Mouse (Mus musculus) neutrophil, adult 5-6 weeks (primary cell): ENCODE measurements around the gene Faf2. TPM values are rescaled to one million over a fixed set of nuclear protein-coding genes. Genes with fewer than 3 reads are reported as not detected.
"Not testable (repeated sequence)": the region's sequence is repeated elsewhere in the genome, so short reads cannot be mapped to it uniquely, and the experiment has no call there.

Experiments
- ATAC-seq: fragments of 151-379, 151-347 bp; 2 replicates; pipeline ENCODE4 v1.8.0; 2017; ENCODE audit warnings: mild to moderate bottlenecking, moderate TSS enrichment; ENCODE audit not compliant: insufficient number of reproducible peaks, poor library complexity, low FRiP score, severe bottlenecking; ENCODE audit errors: extremely low read depth
- total RNA-seq: library from RNA; stranded (forward); fragments of 200-1000 nt; gene quantifications from 2 replicates; pipeline ENCODE4 v1.2.3, GENCODE M21; 2017

The Faf2 gene
- total RNA-seq, 1 experiment from 2014 or later = 64.1 TPM

DNA sequence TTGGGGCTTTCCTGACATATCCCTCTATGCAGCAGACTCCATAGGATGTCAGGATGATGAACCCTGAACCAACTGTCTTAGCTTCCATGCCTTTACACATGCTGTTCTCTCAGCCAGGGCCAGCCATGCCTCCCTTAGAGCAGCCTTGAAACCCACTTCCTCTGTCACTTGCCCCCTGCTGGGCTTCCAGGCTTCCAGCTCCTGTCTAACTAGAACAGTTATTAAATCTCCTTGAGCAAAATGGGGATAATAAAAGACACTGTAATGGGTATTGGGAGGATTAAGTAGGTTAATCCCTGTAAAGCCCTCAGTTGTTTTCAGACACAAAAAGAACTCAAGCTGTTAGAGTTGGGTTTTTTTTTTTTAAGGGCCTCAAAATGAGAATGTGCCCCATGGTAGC is 18.1 kb upstream of the Faf2 start:
- ATAC-seq = no peak

DNA sequence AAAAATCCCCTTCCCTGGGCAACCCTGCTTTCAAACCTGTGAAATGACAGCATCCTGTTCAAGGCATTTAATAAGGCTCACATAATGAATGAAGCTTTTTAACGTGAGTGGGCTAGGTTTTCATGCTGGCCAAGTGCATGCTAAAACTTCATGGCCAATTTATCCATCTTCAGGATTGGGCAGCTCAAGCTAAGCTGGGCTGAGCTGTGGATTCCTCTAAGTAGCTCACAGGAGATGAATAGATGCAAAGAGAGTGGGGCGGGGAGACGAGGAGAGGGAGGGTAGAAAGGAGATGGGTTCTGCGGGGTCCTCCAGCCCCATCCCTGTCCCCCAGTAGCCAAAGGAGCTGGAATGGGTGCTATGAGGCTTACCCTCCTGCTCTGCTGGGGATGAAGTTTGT is 17.4 kb upstream of the Faf2 start:
- ATAC-seq = no peak

DNA sequence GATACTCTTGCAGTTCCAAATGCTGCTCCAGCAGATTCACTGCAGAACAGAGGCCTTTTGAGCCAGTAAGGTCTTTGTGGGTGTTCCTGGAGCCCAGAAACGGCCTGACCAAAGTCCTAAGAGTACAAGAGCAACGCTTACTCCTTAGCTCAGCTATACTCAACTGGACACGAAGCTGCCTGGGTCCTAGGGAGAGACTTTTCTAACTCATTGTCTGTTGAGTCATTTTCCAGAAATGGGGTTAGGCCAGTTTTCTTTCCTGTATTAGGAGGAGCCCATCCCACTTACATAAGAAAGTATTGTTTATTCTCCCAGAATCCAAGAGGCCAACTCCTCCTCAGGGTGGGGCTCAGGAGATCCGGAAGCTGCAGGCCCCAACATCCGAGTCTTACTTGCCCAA is 16.2 kb upstream of the Faf2 start:
- no peak for ATAC-seq

DNA sequence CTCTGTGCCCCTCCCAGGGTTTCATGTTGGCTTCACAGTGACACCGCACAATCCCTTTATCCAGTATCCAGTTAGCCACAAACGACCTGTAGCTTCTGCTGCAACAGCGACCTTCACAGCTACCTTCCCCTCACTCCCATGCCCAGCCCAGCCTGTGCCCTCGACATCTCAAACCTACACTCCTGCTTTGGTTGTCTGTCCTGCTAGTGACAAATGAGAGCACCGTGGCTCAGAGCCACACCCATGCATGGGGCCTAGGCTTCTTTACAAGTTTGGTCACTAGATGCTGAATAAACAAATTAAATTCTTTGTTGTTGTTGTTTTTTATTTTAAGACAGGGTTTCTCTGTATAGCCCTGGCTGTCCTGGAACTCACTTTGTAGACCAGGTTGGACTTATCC is 14.4 kb upstream of the Faf2 start:
- ATAC-seq = no peak

DNA sequence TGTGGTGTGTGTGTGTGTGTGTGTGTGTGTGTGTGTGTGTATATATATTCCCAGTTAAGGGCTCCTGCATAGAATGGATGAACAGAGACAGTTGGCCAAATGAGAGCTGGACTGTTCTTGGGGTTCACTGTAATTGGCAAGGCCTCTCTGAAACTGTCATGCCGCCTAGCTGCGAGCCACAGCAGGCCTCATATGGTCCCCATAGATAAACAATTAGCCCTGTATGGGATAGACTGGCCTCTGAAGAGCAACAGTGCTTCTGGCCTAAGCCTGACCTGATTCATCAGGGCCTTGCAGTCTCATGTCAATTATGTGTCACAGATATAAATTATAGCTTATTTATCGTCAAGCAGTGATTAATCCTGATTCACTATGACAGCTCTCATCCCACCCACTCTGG is 13.6 kb upstream of the Faf2 start:
- no peak for ATAC-seq

DNA sequence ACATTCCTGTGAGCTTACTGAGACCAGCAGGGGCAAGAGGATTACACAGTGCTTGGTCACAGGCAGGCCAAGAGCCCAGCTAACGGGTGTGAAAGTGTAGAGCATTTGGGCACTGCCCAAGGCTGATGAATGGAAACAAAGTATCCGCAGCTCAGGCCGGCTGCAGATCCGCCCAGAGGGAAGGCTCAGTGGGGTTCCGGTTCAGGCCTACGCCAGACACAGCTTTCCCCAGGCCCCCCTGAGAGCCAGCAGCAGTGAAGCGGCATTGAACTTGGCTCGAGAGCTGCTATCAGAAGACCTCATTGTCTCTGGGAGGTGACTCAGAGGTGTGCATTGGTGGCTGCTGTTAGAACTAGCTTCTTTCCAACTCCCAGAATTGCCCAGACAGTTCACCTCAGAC is 12.9 kb upstream of the Faf2 start:
- no peak for ATAC-seq

DNA sequence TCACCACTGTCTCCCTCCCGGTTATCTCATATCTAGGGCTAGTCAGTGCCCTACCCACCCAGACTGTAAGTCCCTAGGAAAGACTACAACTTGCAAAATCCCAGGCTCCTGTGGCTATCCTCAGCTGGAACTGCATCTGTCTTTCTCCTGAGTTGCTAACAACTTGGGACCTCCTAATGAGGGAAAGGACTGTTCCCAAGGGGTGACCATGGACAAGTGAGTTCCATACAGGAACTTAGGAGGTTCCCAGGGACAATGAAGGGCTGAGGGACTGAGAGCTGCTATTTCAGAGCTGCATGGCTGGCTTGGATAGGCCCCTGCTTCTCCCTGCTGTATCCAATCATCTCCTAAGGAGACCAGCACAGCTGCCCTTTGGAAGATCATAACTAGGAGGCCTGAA is 12.3 kb upstream of the Faf2 start:
- ATAC-seq = no peak

DNA sequence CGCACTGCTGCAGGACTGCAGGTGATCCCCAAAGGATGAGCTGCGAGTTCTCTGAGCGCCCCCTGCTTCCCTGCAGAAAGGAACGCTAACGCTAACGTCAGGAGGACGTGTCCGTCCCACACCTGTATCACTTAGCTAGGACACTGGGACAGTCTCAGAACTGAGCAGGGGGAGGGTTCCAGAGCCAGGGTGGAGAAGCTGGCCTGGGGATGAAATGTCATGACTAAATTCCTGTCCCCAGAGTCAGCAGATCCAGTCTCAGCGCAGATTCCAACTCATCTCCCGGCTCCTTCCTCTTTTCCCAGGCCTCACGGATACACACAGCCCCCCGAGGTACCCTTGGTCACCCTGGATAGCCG is 11.0 kb upstream of the Faf2 start:
- ATAC-seq = no peak; the same call in 1 of the 2 replicates

DNA sequence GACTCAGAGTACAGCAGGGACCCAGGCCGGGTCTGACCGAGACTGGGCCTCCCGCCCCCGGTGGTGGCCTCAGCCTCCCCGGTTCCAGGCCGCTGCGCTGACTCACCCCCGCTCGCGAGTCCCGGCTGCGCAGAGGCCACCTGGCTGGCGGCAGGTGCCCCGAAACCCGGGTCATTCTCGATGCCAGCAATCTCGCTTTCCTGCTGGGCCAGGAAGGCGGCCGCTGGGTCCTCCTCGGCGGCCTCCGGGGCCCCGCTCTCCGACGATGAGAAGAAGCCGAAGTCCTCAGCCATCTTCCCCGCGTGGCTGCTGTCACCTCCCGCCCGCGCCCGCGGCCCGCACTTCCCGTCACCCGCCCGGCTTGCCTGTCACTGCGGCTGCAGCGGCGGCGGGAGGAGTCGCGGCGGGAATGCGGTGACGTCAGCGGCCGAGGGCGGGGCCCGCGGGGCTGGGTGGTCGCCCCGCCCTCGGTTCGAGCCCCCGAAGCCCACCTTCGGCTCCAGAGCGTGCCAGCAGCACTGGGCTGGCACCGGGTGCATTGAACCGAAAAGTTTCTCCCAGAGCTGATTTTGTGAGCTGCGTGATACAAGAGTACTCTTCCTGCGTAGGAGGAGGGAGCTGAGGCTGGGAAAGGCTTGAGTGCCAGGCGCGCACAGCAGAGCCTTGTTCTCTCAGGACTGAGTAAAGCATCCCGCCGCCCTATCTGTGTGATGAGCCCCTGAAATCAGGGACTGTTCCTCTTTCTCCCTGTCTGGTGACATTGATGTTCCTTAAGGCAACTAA is 10.4 kb upstream of the Faf2 start, which contains the start of gene Cltb:
Gene Cltb, minus strand, starts transcription at position 373 of the 783 bp plus-strand sequence.
- peak; percentile 36; the same call in 1 of the 2 replicates for ATAC-seq

DNA sequence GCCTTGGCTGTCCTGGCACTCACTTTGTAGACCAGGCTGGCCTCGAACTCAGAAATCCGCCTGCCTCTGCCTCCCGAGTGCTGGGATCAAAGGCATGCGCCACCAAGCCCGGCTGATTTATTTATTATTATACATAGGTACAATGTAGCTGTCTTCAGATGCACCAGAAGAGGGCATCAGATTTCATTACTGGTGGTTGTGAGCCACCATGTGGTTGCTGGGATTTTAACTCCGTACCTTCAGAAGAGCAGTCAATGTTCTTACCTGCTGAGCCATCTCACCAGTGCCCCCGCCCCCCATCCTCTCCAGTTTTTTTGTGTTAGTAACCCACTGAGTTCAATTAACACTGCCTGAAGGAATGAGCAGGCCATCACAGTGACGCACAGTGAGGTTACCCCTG is 8.4 kb upstream of the Faf2 start:
- not testable (repeated sequence) for ATAC-seq

DNA sequence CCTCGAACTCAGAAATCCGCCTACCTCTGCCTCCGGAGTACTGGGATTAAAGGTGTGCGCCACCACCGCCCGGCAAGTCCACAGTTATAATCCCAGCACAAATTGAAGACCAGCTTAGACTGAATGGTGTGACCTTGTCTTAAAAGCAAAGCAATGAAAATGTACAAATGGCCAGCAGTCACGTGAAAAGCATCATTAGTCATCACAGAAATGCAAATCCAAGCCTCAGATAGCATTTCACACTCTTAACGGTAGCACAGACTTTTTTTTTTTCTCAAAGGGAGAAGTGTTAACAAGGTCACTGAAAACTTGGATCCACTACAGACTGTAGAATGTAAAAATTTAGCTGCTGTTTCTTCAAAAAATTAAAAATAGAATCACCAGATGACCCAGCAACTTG is 5.3 kb upstream of the Faf2 start:
- ATAC-seq = no peak

DNA sequence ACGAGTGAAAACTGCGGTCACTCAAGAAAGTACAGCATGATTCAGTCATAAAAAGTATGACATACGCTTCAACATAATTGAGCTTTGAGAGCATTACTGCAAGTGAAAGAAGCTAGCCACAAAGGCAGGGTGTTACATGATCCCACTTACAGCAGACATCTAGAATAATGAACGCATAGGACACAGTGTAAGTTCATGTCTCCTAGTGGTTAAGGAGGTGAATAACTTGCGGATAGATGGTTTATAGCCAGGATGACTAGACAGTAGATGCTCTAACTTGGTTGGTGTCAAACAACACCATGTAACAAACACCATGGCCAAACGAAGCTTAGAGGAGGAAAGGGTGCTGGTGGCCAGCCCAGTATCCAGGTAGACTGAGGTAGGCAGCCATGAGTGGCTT is 4.6 kb upstream of the Faf2 start:
- no peak for ATAC-seq

DNA sequence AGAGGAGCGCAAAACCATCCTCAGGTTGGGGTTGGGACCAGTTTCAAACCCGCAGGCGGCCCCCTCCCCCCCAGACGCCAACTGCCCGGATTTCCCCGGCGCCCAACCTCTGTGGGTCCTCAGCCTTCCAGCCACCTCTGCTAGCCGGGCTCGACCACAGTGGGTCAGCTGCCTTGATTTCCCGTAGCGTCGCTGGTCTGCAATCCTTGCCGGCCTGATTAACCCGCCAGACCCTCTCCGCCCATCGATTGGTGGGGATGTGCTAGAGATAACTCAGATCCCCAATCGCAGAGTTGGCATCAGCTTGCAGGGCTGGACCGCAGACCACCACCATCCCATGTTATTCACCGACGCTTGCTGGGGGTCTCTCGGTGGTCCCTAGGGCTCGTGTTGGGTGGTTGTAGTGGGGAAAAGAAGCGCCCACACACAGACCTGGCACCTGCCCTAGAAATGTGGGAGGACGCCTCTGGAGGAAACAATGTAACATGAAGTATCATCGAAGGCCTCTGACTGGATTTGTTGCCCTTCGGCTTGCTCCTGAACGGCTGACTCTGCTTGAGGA is 457 bp downstream of the Faf2 start:
- no peak for ATAC-seq

DNA sequence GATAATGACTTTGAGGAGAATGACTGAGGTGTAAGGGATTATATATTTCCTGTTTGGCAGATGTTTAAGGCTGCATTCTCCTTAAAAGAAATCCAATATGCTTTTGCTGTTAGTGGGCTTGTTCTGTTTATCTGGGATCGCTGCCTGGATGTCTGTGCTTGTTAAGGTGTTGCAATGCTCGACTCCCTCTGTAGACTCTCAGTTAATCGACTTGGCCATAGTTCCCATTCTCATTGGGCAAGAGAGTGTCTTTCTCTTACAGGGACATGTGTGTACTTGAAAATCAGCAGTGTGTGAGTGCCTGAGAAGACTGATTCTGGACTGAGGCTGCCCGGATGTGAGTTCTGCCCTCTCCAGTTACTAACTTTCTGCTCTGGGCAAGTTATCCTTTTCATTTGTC is 7.5 kb downstream of the Faf2 start:
- no peak for ATAC-seq

DNA sequence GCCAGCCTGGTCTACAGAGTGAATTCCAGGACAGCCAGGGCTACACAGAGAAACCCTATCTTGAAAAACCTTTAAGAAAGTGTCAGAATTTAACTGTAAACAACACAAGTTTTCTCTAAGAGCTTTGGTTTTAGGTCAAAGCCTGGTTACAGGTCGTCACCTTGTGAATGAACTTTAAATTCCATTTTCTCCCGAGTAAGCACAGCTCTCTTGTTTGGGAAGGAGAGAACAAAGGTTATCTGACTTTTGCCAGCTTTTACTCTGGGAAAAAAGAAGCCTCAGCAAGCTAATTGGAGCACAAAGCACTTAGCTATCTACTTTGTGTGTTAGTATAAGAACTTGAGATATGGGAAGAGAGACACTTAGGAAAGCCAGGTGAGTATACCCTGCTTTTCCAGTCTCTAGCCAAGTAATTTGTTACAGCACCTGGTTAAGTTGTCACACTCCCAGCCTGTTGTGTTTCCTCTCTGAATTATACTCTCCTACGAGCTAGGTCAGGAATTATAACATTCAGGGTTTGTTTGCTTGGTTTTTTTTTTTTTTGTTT is 11.2 kb downstream of the Faf2 start:
- no peak for ATAC-seq

DNA sequence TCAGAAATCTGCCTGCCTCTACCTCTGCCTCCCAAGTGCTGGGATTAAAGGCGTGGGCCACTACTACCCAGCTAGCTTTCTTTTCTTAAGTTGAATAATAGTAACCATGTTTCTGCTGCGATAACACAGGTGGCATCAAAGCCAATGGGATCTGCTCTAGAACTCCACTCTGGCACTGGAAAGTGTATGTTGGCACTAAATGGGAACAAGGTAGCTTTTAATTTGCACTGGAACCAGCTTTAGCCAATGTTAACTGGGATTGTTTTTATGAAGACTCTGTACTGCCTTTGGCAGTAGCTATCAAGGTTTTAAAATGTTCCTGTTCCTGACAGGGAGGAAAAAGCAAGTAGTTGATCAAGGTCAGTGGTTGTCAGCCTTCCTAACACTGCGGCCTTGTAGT is 13.4 kb downstream of the Faf2 start:
- no peak for ATAC-seq

DNA sequence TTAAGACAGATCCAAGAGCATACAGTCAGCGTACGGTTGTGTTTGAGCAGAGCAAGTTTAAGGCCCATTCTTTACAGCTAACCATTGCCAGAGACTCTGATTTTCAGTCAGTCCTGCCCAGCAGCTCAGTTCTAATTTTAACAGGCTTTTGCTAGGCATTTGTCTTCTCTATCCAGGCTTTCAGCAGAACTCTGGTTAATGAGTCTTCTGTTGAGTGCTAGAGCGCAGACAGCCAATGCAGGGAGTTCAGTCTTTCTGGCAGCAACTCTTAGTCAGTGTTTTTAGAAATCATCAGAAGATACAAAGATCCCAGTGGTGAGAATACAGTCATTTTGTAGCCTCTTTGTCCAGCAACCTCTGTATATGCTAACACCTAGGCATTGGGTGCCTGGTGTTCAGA is 28.9 kb downstream of the Faf2 start:
- ATAC-seq = no peak

DNA sequence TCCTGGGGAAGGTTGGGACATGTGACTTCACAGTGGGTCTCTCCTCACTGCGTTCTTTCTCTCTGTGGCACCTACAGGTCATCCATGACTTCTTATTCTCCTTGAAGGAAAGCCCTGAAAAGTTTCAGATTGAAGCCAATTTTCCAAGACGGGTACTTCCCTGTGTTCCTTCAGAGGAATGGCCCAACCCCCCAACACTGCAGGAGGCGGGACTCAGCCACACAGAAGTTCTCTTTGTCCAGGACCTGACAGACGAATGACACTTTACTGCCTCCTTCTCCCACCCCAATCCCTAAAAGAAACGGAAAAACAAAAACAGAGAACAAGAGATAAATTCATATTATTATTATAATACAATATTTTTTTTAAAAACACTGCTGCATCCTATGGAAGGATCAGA is 39.3 kb downstream of the Faf2 start:
- no peak for ATAC-seq

DNA sequence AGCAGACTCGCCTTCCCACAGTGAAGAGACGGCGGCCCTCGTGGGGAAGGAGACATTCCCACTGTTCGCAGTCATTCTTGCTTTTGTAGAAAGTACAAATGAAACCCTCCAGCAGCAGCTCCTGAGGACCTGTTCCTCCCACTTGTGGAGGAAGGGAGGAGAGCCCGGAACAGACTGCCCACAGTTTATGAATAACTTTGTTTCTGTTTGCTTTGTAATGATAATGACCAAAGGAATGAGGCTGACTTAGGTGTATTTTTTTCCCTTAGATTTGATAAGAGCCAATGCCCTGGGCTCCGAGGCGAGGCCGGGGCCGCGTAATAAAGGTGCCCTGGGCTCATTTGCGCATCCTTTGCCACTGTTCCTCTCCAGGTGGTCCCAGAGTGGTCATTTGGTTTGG is 39.8 kb downstream of the Faf2 start:
- ATAC-seq = no peak

DNA sequence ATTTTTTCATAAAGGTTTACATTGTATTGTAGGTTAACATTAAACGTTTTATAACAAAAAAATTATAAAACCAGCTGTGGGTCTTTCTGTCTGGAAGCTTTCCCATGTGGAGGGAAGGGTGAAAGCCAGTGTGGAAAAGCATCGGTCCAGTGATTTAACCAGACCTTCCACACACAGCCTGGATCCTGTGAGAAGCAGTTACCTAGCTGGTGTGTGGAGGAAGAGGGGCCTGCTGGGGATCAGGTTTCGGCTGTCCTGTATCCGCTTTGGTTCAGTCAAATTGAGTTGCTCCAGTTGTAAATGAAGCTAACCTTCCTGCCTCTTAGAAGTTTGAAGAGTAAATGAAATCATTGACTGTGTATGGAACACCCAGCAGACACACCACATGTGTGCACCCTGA is 42.4 kb downstream of the Faf2 start:
- ATAC-seq = no peak

DNA sequence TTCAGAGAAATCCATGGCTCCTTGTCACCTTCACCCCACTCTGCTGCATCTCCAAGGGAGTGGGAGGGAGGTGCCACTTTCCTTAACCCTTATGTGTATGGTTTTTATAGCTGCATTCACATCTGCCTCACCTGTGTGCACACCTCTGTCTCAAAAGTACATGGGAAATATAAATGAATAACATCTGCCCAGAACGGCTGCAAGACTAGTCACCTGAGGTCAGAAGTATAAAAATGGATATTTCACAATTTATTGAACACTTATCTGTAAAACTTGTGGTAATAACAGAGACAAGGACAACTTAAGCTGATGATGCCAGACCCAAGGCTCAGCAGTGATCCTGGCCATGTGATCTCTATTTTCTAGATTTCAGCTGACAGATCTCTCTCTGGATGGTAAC is 42.9 kb downstream of the Faf2 start:
- no peak for ATAC-seq
